Mouse (Mus musculus) liver, embryonic 18 days (tissue): Measurements from ENCODE around the gene Atp1a1. TPM values are rescaled to one million over a fixed set of nuclear protein-coding genes. Genes with fewer than 3 reads are reported as not detected.

Experiments
- polyA plus RNA-seq: library from polyadenylated mRNA; depleted of rRNA; stranded (reverse); fragments of >200 nt; gene quantifications from 2 replicates; pipeline ENCODE4 v1.2.3, GENCODE M21; 2012; rRNA removed

Atp1a1 gene
- 55.1 and 63.8 TPM in 2 replicates for polyA plus RNA-seq

GRCm38 (mm10) chr3:101604550-101605223 is at the start of gene Atp1a1:
TSS of gene Atp1a1 (minus strand) at chr3:101604684.

Other genes with a start within 250 kb of the Atp1a1 start
- 0.50 and 0.51 TPM in 2 replicates for gene Igsf3, start 227.6 kb downstream of the Atp1a1 start, polyA plus RNA-seq
- 0.14 and 0.19 TPM in 2 replicates for gene Mab21l3, start 244.3 kb upstream of the Atp1a1 start, polyA plus RNA-seq